Mouse (Mus musculus) kidney, embryonic 15.5 days (tissue): ENCODE results near the gene Cct5. TPM values are rescaled to one million over a fixed set of nuclear protein-coding genes. Genes with fewer than 3 reads are reported as not detected.
"Not testable (repeated sequence)": the region's sequence is repeated elsewhere in the genome, so short reads cannot be mapped to it uniquely, and the experiment has no call there.

ENCODE experiments used
- ATAC-seq: fragments of 200-750 bp; cut with Nextera tagmentation; replicated peaks from 2 replicates; pipeline ENCODE4 v1.8.0; 2017; ENCODE audit warnings: moderate TSS enrichment; ENCODE audit not compliant: low FRiP score
- H3K27ac ChIP-seq: fragments of 300-500 bp; sonication (generic); 2 replicates; pipeline ENCODE4 v1.5.1; 2015; ENCODE audit warnings: mild to moderate bottlenecking, inconsistent platforms
- H3K27me3 ChIP-seq: fragments of 300-500 bp; sonication (generic); 2 replicates; pipeline ENCODE4 v1.6.1; 2015; ENCODE audit warnings: inconsistent platforms
- H3K36me3 ChIP-seq: fragments of 300-500 bp; sonication (generic); 2 replicates; pipeline ENCODE4 v1.6.1; 2015; ENCODE audit warnings: inconsistent platforms
- H3K4me1 ChIP-seq: fragments of 300-500 bp; sonication (generic); 2 replicates; pipeline ENCODE4 v1.6.1; 2015; ENCODE audit warnings: inconsistent platforms
- H3K4me2 ChIP-seq: fragments of 300-500 bp; sonication (generic); 2 replicates; pipeline ENCODE4 v1.6.1; 2015; ENCODE audit warnings: moderate library complexity, mild to moderate bottlenecking, inconsistent platforms
- H3K4me3 ChIP-seq: fragments of 300-500 bp; sonication (generic); replicated peaks from 2 replicates; pipeline ENCODE4 v1.5.1; 2015; ENCODE audit warnings: mild to moderate bottlenecking, inconsistent platforms
- H3K9ac ChIP-seq: fragments of 300-500 bp; sonication (generic); 2 replicates; pipeline ENCODE4 v1.6.1; 2015; ENCODE audit warnings: mild to moderate bottlenecking, inconsistent platforms
- H3K9me3 ChIP-seq: fragments of 300-500 bp; sonication (generic); replicated peaks from 2 replicates; pipeline ENCODE4 v1.6.1; 2016; ENCODE audit warnings: inconsistent platforms
- WGBS: fragments of 180-500 bp; shearing (Covaris S2); methylation state at CpG from one replicate; pipeline ENCODE4 v1.1.7; 2015; ENCODE audit warnings: mixed read lengths; 5-methylcytosine and 5-hydroxymethylcytosine counted together
- polyA plus RNA-seq: library from polyadenylated mRNA; unstranded; fragments of >200 nt; fragmentation: Nextera tagmentation; extraction: Ambion mirVana; gene quantifications from 2 replicates; pipeline ENCODE4 v1.2.1, GENCODE M21; 2015

Cct5 gene
- polyA plus RNA-seq, 1 experiment from 2014 or later: 580 TPM

GRCm38 (mm10) chr15:31595651-31596050 lies 6.0 kb downstream of the Cct5 start:
- Histone ChIP-seq H3K9ac (no peak overlapping the region), H3K9me3 (no peaks in the 10 kb centered on the region), H3K4me1 (peaks cover 22% of the 10 kb centered on the region), H3K27me3 (no peaks in the 10 kb centered on the region), H3K27ac (no peak overlapping the region), H3K36me3 (peaks cover 77% of the 10 kb centered on the region), H3K4me3 (no peak overlapping the region), H3K4me2 (no peak overlapping the region)
- WGBS: 65% methylated on average over 7 of the region's 7 CpGs
- ATAC-seq: peak; percentile 71

GRCm38 (mm10) chr15:31594260-31594659 lies 7.3 kb downstream of the Cct5 start:
- Histone ChIP-seq H3K27me3 (no peaks in the 10 kb centered on the region), H3K9ac (no peak overlapping the region), H3K27ac (no peak overlapping the region), H3K4me1 (peaks cover 8% of the 10 kb centered on the region), H3K9me3 (no peaks in the 10 kb centered on the region), H3K36me3 (peaks cover 91% of the 10 kb centered on the region), H3K4me2 (no peak overlapping the region), H3K4me3 (no peak overlapping the region)
- ATAC-seq: no peak
- WGBS: 88% methylated on average over 14 of the region's 14 CpGs

GRCm38 (mm10) chr15:31592531-31592930 lies 9.1 kb downstream of the Cct5 start:
- H3K9ac ChIP-seq: no peak overlapping the region
- no peak overlapping the region for H3K4me2 ChIP-seq
- H3K27ac ChIP-seq: no peak overlapping the region
- peaks cover 89% of the 10 kb centered on the region for H3K36me3 ChIP-seq
- 88% methylated on average over 8 of the region's 8 CpGs for WGBS
- no peak for ATAC-seq
- H3K27me3 ChIP-seq: no peaks in the 10 kb centered on the region
- H3K9me3 ChIP-seq: no peaks in the 10 kb centered on the region
- H3K4me1 ChIP-seq: 0 out of 2 replicates have a peak, but pooled peaks cover 4% of the 10 kb centered on the region
- no peak overlapping the region for H3K4me3 ChIP-seq

- Histone ChIP-seq H3K27me3 (no peaks in the 10 kb centered on the region), H3K4me2 (no peak overlapping the region), H3K36me3 (peaks cover 66% of the 10 kb centered on the region), H3K9me3 (no peaks in the 10 kb centered on the region), H3K9ac (no peak overlapping the region), H3K4me1 (no peaks in the 10 kb centered on the region), H3K4me3 (no peak overlapping the region), H3K27ac (no peak overlapping the region)
- 92% methylated on average over 5 of the region's 5 CpGs for WGBS
- no peak for ATAC-seq
Observed at GRCm38 (mm10) chr15:31590176-31590575, 11.4 kb downstream of the Cct5 start.

GRCm38 (mm10) chr15:31588989-31589640 lies 12.5 kb downstream of the Cct5 start:
- ATAC-seq: peak; percentile 47; the same call in 1 of the 2 replicates
- 0 out of 2 replicates have a peak overlapping the region, but pooled peaks have one; percentile 59 for H3K27ac ChIP-seq
- no peaks in the 10 kb centered on the region for H3K27me3 ChIP-seq
- H3K36me3 ChIP-seq: peaks cover 56% of the 10 kb centered on the region
- H3K4me2 ChIP-seq: no peak overlapping the region
- no peak overlapping the region for H3K9ac ChIP-seq
- no peak overlapping the region for H3K4me3 ChIP-seq
- WGBS: 62% methylated on average over 8 of the region's 8 CpGs
- H3K9me3 ChIP-seq: no peaks in the 10 kb centered on the region
- no peaks in the 10 kb centered on the region for H3K4me1 ChIP-seq

- no peak overlapping the region for H3K4me2 ChIP-seq
- H3K36me3 ChIP-seq: peaks cover 42% of the 10 kb centered on the region
- no peak overlapping the region for H3K27ac ChIP-seq
- H3K9ac ChIP-seq: no peak overlapping the region
- H3K4me1 ChIP-seq: no peaks in the 10 kb centered on the region
- no peak overlapping the region for H3K4me3 ChIP-seq
- WGBS: 70% methylated on average over 2 of the region's 2 CpGs
- no peaks in the 10 kb centered on the region for H3K27me3 ChIP-seq
- no peak for ATAC-seq
- H3K9me3 ChIP-seq: no peaks in the 10 kb centered on the region
Observed at GRCm38 (mm10) chr15:31587789-31588188, 13.8 kb downstream of the Cct5 start.

- Histone ChIP-seq H3K4me3 (no peak overlapping the region), H3K9ac (no peak overlapping the region), H3K9me3 (no peaks in the 10 kb centered on the region), H3K36me3 (peaks cover 30% of the 10 kb centered on the region), H3K27me3 (no peaks in the 10 kb centered on the region), H3K4me2 (no peak overlapping the region), H3K4me1 (no peaks in the 10 kb centered on the region), H3K27ac (no peak overlapping the region)
- peak; percentile 43; the same call in 1 of the 2 replicates for ATAC-seq
- WGBS: 6% methylated on average over 4 of the region's 4 CpGs
Observed at GRCm38 (mm10) chr15:31586519-31586918, 15.1 kb downstream of the Cct5 start.

GRCm38 (mm10) chr15:31586088-31586487 lies 15.5 kb downstream of the Cct5 start:
- no peak for ATAC-seq
- peaks cover 25% of the 10 kb centered on the region for H3K36me3 ChIP-seq
- no peaks in the 10 kb centered on the region for H3K9me3 ChIP-seq
- no peaks in the 10 kb centered on the region for H3K4me1 ChIP-seq
- H3K4me3 ChIP-seq: no peak overlapping the region
- no peak overlapping the region for H3K4me2 ChIP-seq
- H3K9ac ChIP-seq: no peak overlapping the region
- WGBS: 74% methylated on average over 5 of the region's 5 CpGs
- H3K27ac ChIP-seq: no peak overlapping the region
- no peaks in the 10 kb centered on the region for H3K27me3 ChIP-seq

GRCm38 (mm10) chr15:31585238-31585637 lies 16.4 kb downstream of the Cct5 start:
- Histone ChIP-seq H3K9me3 (no peaks in the 10 kb centered on the region), H3K36me3 (peaks cover 17% of the 10 kb centered on the region), H3K27ac (no peak overlapping the region), H3K4me2 (no peak overlapping the region), H3K27me3 (no peaks in the 10 kb centered on the region), H3K4me1 (no peaks in the 10 kb centered on the region), H3K4me3 (no peak overlapping the region), H3K9ac (no peak overlapping the region)
- no peak for ATAC-seq
- WGBS: 88% methylated on average over 7 of the region's 7 CpGs

- H3K36me3 ChIP-seq: 0 out of 2 replicates have a peak, but pooled peaks cover 2% of the 10 kb centered on the region
- ATAC-seq: no peak
- 89% methylated on average over 13 of the region's 13 CpGs for WGBS
Observed at GRCm38 (mm10) chr15:31583304-31584085, 18.1 kb downstream of the Cct5 start.

GRCm38 (mm10) chr15:31581086-31581485 lies 20.5 kb downstream of the Cct5 start:
- not testable (repeated sequence) for H3K4me1 ChIP-seq, H3K9me3 ChIP-seq, H3K4me3 ChIP-seq, ATAC-seq, H3K9ac ChIP-seq, H3K27me3 ChIP-seq, H3K36me3 ChIP-seq, H3K27ac ChIP-seq, H3K4me2 ChIP-seq
- WGBS: 90% methylated on average over 2 of the region's 2 CpGs

More at GRCm38 (mm10) chr15:31583304-31584085, 18.1 kb downstream of the Cct5 start:
- H3K4me2 ChIP-seq: no peak overlapping the region
- H3K27ac ChIP-seq: no peak overlapping the region
- no peak overlapping the region for H3K4me3 ChIP-seq
- H3K9ac ChIP-seq: no peak overlapping the region
- H3K9me3 ChIP-seq: no peaks in the 10 kb centered on the region
- H3K4me1 ChIP-seq: no peaks in the 10 kb centered on the region
- no peaks in the 10 kb centered on the region for H3K27me3 ChIP-seq

- Histone ChIP-seq H3K4me1 (no peaks in the 10 kb centered on the region), H3K4me2 (no peak overlapping the region), H3K9me3 (no peaks in the 10 kb centered on the region), H3K27ac (no peak overlapping the region), H3K36me3 (no peaks in the 10 kb centered on the region), H3K9ac (no peak overlapping the region), H3K27me3 (no peaks in the 10 kb centered on the region), H3K4me3 (no peak overlapping the region)
- no peak for ATAC-seq
- 64% methylated on average over 5 of the region's 5 CpGs for WGBS
Observed at GRCm38 (mm10) chr15:31576076-31576475, 25.5 kb downstream of the Cct5 start.
